In the genomic region with DNA sequence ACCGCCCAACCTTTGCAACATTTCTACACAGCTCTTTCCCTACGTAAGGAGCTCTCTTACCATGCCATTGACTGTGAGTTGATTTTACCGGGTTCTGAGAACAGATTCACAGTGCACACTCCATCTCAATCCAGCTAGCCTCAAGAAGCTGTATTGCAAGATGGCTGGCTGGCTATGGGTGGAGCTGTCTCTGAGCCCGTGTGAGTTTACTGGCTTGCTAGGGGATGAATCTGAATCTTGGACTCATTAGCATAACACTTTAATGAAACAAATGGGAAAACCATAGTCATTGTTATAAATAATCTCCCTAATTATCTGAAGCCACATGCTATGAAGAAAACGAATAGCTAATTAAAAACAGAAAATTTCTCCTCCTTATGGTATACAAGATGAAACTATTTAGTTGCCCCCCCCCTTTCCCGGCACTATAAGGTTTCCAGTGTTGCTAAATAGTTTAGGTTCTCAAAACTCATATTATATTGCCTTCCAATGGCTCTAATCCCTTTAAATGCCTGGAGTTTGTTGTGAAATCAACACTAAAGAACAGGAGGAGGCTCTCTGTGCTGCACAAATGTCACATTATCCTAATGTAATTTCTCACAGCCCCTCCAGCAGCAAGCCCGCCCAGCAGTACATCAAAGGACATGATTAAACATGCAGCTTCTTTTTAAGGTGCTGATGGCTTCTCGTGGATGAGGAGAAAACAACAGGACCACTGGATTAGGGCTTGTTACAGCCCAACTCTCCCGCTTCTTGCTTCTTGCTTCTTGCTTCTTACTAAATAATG, we compare ENCODE assay signal across 29 mouse cellular contexts.
DNase-seq lines count a peak whose midpoint lies in the region; ATAC-seq and TF ChIP-seq lines count a peak whose summit lies in the region.
"Had no signal": no experiment of that assay in that cellular context is flagged by ENCODE, and none has a peak within 500 bp of the region (broad histone marks: within the 10 kb centered on the region; RNA-seq: fewer than 3 reads in every experiment).

No protein-coding gene starts in this region.

- H3K4me2 ChIP-seq in forebrain, embryonic 11.5 days (ENCODE audit: low read depth, low read length, severe bottlenecking): no peak overlapping the region
- H3K4me2 ChIP-seq in forebrain, embryonic 14.5 days (ENCODE audit: low read length): no peak overlapping the region
- H3K4me2 ChIP-seq in midbrain, embryonic 14.5 days (ENCODE audit: low read length): no peak overlapping the region
- H3K4me2 ChIP-seq: embryonic facial prominence, embryonic 12.5 days; heart, embryonic 15.5 days; hindbrain, embryonic 13.5 days had no signal

- 0 out of 2 replicates have a peak, but pooled peaks cover 2% of the 10 kb centered on the region for H3K4me1 ChIP-seq in forebrain, embryonic 11.5 days (replicated peaks; ENCODE audit: control insufficient read depth, insufficient read depth, low read length)
- peaks cover 11% of the 10 kb centered on the region for H3K4me1 ChIP-seq in forebrain, embryonic 10.5 days
- H3K4me1 ChIP-seq in forebrain, embryonic 14.5 days (ENCODE audit: control insufficient read depth, insufficient read depth, low read length): no peaks in the 10 kb centered on the region
- H3K4me1 ChIP-seq in midbrain, embryonic 14.5 days (ENCODE audit: control insufficient read depth, insufficient read depth, low read length): no peaks in the 10 kb centered on the region
- H3K4me1 ChIP-seq: embryonic facial prominence, embryonic 12.5 days; heart, embryonic 10.5 days; heart, embryonic 15.5 days had no signal

- TF ChIP-seq CTCF in brain, embryonic 14.5 days (IDR thresholded peaks at IDR 0.05; ENCODE audit: borderline replicate concordance, extremely low read depth, insufficient read depth, insufficient read length): no peak

- no peak overlapping the region for H3K27ac ChIP-seq in forebrain, embryonic 11.5 days (ENCODE audit: low read depth, low read length)
- H3K27ac ChIP-seq in forebrain, embryonic 10.5 days: no peak overlapping the region
- no peak overlapping the region for H3K27ac ChIP-seq in forebrain, embryonic 14.5 days (ENCODE audit: low read depth, low read length)
- H3K27ac ChIP-seq in midbrain, embryonic 14.5 days (replicated peaks; ENCODE audit: low read depth, low read length): no peak overlapping the region
- H3K27ac ChIP-seq: embryonic facial prominence, embryonic 12.5 days; heart, embryonic 10.5 days; heart, embryonic 15.5 days; hindbrain, embryonic 13.5 days; liver, embryonic 14.5 days had no signal

- no peaks in the 10 kb centered on the region for H3K9me3 ChIP-seq in forebrain, embryonic 11.5 days (ENCODE audit: control insufficient read depth, low read length)
- no peaks in the 10 kb centered on the region for H3K9me3 ChIP-seq in forebrain, embryonic 10.5 days
- H3K9me3 ChIP-seq in forebrain, embryonic 14.5 days (replicated peaks; ENCODE audit: control insufficient read depth, low read length): no peaks in the 10 kb centered on the region
- no peaks in the 10 kb centered on the region for H3K9me3 ChIP-seq in midbrain, embryonic 14.5 days (ENCODE audit: control insufficient read depth, low read length)
- H3K9me3 ChIP-seq: embryonic facial prominence, embryonic 12.5 days; G1E; heart, embryonic 10.5 days; heart, embryonic 15.5 days; hindbrain, embryonic 13.5 days had no signal

- no peak for TF ChIP-seq POLR2A in brain, embryonic 14.5 days (IDR thresholded peaks at IDR 0.05; ENCODE audit: borderline replicate concordance, extremely low read depth, insufficient read depth, insufficient read length, poor library complexity, severe bottlenecking)

- no peaks in the 10 kb centered on the region; the same call in 1 of the 2 replicates for H3K27me3 ChIP-seq in forebrain, embryonic 11.5 days (ENCODE audit: control insufficient read depth, insufficient read depth, low read length)
- H3K27me3 ChIP-seq in forebrain, embryonic 10.5 days (ENCODE audit: poor library complexity, severe bottlenecking): peaks cover 38% of the 10 kb centered on the region
- no peaks in the 10 kb centered on the region for H3K27me3 ChIP-seq in forebrain, embryonic 14.5 days (replicated peaks; ENCODE audit: control insufficient read depth, insufficient read depth, low read length)
- H3K27me3 ChIP-seq in midbrain, embryonic 14.5 days (ENCODE audit: control insufficient read depth, insufficient read depth, low read length): no peaks in the 10 kb centered on the region
- H3K27me3 ChIP-seq: embryonic facial prominence, embryonic 12.5 days; heart, embryonic 15.5 days; hindbrain, embryonic 13.5 days had no signal

- H3K36me3 ChIP-seq in forebrain, embryonic 11.5 days (ENCODE audit: control insufficient read depth, insufficient read depth, low read length): no peaks in the 10 kb centered on the region
- H3K36me3 ChIP-seq in forebrain, embryonic 10.5 days (replicated peaks): no peaks in the 10 kb centered on the region
- H3K36me3 ChIP-seq in forebrain, embryonic 14.5 days (ENCODE audit: control insufficient read depth, insufficient read depth, low read length): no peaks in the 10 kb centered on the region
- H3K36me3 ChIP-seq in midbrain, embryonic 14.5 days (ENCODE audit: control insufficient read depth, insufficient read depth, low read length): no peaks in the 10 kb centered on the region
- H3K36me3 ChIP-seq: embryonic facial prominence, embryonic 12.5 days; G1E; heart, embryonic 10.5 days; heart, embryonic 15.5 days; hindbrain, embryonic 13.5 days had no signal

- 39% methylated on average over 9 of the region's 9 CpGs for WGBS in forebrain, embryonic 11.5 days
- 42% methylated on average over 9 of the region's 9 CpGs for WGBS in forebrain, embryonic 10.5 days
- WGBS in forebrain, embryonic 14.5 days: 26% methylated on average over 9 of the region's 9 CpGs
- WGBS in midbrain, embryonic 14.5 days: 44% methylated on average over 9 of the region's 9 CpGs

- H3K4me3 ChIP-seq in forebrain, embryonic 11.5 days (ENCODE audit: low read depth, low read length): no peak overlapping the region
- no peak overlapping the region for H3K4me3 ChIP-seq in forebrain, embryonic 10.5 days
- H3K4me3 ChIP-seq in forebrain, embryonic 14.5 days (ENCODE audit: low read depth, low read length): no peak overlapping the region
- H3K4me3 ChIP-seq in midbrain, embryonic 14.5 days (replicated peaks; ENCODE audit: low read depth, low read length): no peak overlapping the region
- H3K4me3 ChIP-seq: embryonic facial prominence, embryonic 12.5 days; erythroblast, embryonic 14.5 days; heart, embryonic 10.5 days; heart, embryonic 15.5 days; hindbrain, embryonic 13.5 days; myocyte had no signal

- H3K9ac ChIP-seq in forebrain, embryonic 11.5 days (ENCODE audit: low read length): no peak overlapping the region
- H3K9ac ChIP-seq in forebrain, embryonic 14.5 days (ENCODE audit: low read length): no peak overlapping the region
- no peak overlapping the region for H3K9ac ChIP-seq in midbrain, embryonic 14.5 days (replicated peaks; ENCODE audit: low read length)
- H3K9ac ChIP-seq: embryonic facial prominence, embryonic 12.5 days; heart, embryonic 15.5 days; hindbrain, embryonic 13.5 days; liver, embryonic 14.5 days had no signal

- peak; percentile 71 for ATAC-seq in forebrain, embryonic 11.5 days (replicated peaks; ENCODE audit: low FRiP score)
- ATAC-seq in forebrain, embryonic 14.5 days: peak; percentile 55; the same call in 1 of the 2 replicates
- ATAC-seq in midbrain, embryonic 14.5 days (ENCODE audit: low FRiP score, low TSS enrichment): peak; percentile 14; the same call in 1 of the 2 replicates
- no peak for ATAC-seq in frontal cortex, adult (ENCODE audit: low TSS enrichment)
- ATAC-seq: intestine, embryonic 16.5 days had no signal

- DNase-seq in forebrain, embryonic 11.5 days (ENCODE audit: low spot score): no peak
- DNase-seq in forebrain, embryonic 10.5 days (ENCODE audit: extremely low spot score, low spot score): no peak
- DNase-seq in brain, embryonic 14.5 days (ENCODE audit: low read depth): peak; percentile 58
- peak; percentile 34 for DNase-seq in forebrain, embryonic 14.5 days (ENCODE audit: low spot score)
- DNase-seq in midbrain, embryonic 14.5 days: no peak
- DNase-seq in kidney, adult 8-10 months: no peak
- DNase-seq in urinary bladder, postnatal 25 days (ENCODE audit: low spot score): no peak
- DNase-seq: adrenal gland, adult 8-10 months; cerebellum, adult 8-10 months; cerebellum, postnatal 36 days; gastrocnemius, postnatal 10 days; heart, adult 11 months; heart, postnatal 36 days; kidney, postnatal 14 days; layer of hippocampus, adult 9-11 months; liver; lung, adult 2 months; lung, postnatal 10 days; right cerebral cortex, postnatal 14 days had no signal

Comparison
In these comparisons a context has a peak if more than half of its experiments do, and no peak if none do; other contexts are left out.
1. DNase-seq: peak in brain, embryonic 14.5 days (single experiment) and forebrain, embryonic 14.5 days (single experiment); none in forebrain, embryonic 11.5 days (single experiment), forebrain, embryonic 10.5 days (single experiment), midbrain, embryonic 14.5 days (single experiment), kidney, adult 8-10 months (0 of 2) and urinary bladder, postnatal 25 days (single experiment).